Mouse (Mus musculus): ENCODE measurements around the gene Olfr156.

DNA sequence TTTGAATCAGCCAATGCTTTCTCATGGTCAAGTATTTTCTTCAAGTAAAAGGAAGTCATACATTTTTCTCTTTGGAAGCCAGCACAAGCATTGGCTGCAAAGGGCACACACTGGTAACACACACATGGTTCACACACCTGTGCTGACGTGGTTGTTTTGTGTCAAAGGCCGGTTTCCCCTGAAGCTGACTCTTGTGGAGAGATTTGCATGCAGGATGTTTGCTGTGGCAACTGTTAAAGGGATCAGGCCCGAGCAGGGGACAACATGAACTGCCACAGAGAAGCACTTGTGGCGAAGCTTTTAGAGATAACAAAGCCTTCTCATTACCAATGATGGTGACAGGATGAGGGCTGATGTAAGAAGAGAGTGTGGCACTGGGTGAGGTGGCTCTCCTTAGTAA lies 11.1 kb upstream of the Olfr156 start:
- TF ChIP-seq MEF2A (IDR thresholded peaks at IDR 0.05; ENCODE audit: borderline replicate concordance, low read depth, low read length) (no peak), JUND (conservative IDR thresholded peaks at IDR 0.05; ENCODE audit: low read depth, low read length) (no peak), CTCF (conservative IDR thresholded peaks at IDR 0.05 in 1 of 2, IDR thresholded peaks at IDR 0.05 in 1 of 2; ENCODE audit: low read depth in 2 of 2, low read length in 2 of 2) (no peak), EP300 (IDR thresholded peaks at IDR 0.05; ENCODE audit: low read length) (no peak), POLR2A (IDR thresholded peaks at IDR 0.05; ENCODE audit: low read depth, low read length) (no peak), GABPA (IDR thresholded peaks at IDR 0.05; ENCODE audit: insufficient replicate concordance, low read depth, low read length) (no peak), POLR2AphosphoS2 (IDR thresholded peaks at IDR 0.05; ENCODE audit: low read depth, low read length) (no peak), CHD2 (IDR thresholded peaks at IDR 0.05; ENCODE audit: low read length) (no peak), KAT2A (IDR thresholded peaks at IDR 0.05; ENCODE audit: insufficient replicate concordance, low read length) (no peak)

All from CH12.LX (cell line).